Mouse (Mus musculus) G1E (cell line): ENCODE data around the gene Dnajb1.

Experiments used
- CTCF ChIP-seq: IDR thresholded peaks from 2 replicates; pipeline ENCODE4 v1.5.1; 2012; ENCODE audit warnings: low read depth, low read length, inconsistent platforms, mixed read lengths
- GATA1 ChIP-seq: IDR thresholded peaks from 2 replicates; pipeline ENCODE4 v1.6.1; 2012; ENCODE audit warnings: borderline replicate concordance, low read length, inconsistent platforms, mixed read lengths
- GATA2 ChIP-seq: IDR thresholded peaks from 2 replicates; pipeline ENCODE4 v1.6.1; 2012; ENCODE audit warnings: low read depth, low read length, inconsistent platforms, borderline replicate concordance
- POLR2AphosphoS5 ChIP-seq: IDR thresholded peaks from 2 replicates; pipeline ENCODE4 v1.6.1; 2012; ENCODE audit warnings: low read depth, low read length, inconsistent platforms; ENCODE audit not compliant: insufficient replicate concordance
- TAL1 ChIP-seq: conservative IDR thresholded peaks from 2 replicates; pipeline ENCODE4 v1.6.1; 2012; ENCODE audit warnings: low read depth, low read length, inconsistent platforms, mixed read lengths

- TF ChIP-seq POLR2AphosphoS5, result no peak
- no peak for TF ChIP-seq CTCF
- TF ChIP-seq TAL1, result no peak
- no peak for TF ChIP-seq GATA1
- no peak for TF ChIP-seq GATA2
Measured at GRCm38 (mm10) chr8:83660545-83660944, 52.6 kb downstream of the Dnajb1 start.
